Mouse (Mus musculus) stomach, adult 2 months (tissue): ENCODE results near the gene Cox19. TPM values are rescaled to one million over a fixed set of nuclear protein-coding genes. Genes with fewer than 3 reads are reported as not detected.

Experiments
- polyA plus RNA-seq: library from polyadenylated mRNA; depleted of rRNA; stranded (reverse); fragments of >200 nt; gene quantifications from 2 replicates; pipeline ENCODE4 v1.2.3, GENCODE M21; 2012; rRNA removed

The Cox19 gene
- 69.5 and 86.5 TPM in 2 replicates for polyA plus RNA-seq

DNA sequence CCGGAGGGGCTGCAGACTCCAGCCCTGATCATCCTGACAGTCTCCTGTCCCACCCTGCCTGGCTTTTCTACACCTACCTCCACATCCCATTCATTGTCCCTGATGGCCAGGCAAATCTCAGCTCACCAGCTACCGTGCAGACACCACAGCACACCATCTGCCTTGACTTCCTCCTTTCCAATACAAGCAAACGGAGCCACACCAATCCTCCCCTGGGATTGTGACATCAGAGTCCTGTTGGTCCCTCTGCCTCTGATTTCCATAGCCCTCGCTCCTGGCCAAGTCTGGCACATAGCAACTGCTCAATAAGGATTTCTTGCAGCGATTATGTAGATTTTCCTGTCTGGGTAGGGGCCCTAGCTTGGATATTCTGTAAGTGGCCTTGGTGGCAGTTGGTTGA lies at the start of gene Cox19:
Gene Cox19, minus strand, starts transcription at position 285 of the 400 bp plus-strand sequence.

DNA sequence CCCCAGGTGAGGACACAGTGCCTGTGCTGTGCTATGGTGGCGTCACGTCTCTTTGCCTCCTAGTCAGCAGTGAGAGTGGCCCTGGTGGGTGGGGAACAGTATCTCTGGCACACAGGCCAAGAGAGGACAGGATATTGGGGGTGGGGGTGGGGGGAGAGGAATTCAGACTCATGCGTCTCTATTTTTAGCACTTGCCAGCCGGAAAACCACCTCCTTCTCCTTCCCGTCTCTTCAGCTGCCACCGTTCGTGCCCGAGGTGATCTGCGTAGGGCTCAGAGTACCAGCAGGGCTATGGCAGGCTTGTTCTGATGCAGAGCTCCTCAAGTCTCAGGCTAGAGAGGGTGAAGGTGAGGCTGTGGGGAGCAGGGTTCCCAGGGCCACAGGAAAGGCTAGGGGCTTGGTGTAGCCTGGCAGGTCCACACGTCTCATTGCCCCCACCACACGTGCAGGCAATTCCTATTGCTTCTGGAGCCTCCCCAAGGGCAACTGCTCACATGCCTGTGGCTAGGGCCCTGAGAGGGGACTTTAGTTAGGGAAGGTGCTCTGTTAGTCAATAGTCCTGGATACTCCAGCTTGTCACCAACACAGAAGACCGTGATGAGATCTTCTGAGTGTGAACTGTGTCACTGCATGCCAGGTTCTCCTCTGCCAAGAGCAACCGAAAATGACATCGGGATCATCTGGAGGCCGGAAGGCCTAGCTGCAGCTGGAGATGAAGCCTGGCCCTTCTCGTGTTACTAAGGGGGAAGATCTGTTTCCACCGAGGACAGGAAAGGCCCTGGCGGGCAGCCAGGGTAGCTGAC lies 26.5 kb upstream of the Cox19 start, which contains the start of gene Gpr146:
Gene Gpr146, plus strand, starts transcription at position 230 of the 803 bp plus-strand sequence.

GRCm38 (mm10) chr5:139352317-139352716 lies 1.1 kb upstream of the Cox19 start, which contains the start of gene Cyp2w1:
Gene Cyp2w1, plus strand, starts transcription at chr5:139352617.

DNA sequence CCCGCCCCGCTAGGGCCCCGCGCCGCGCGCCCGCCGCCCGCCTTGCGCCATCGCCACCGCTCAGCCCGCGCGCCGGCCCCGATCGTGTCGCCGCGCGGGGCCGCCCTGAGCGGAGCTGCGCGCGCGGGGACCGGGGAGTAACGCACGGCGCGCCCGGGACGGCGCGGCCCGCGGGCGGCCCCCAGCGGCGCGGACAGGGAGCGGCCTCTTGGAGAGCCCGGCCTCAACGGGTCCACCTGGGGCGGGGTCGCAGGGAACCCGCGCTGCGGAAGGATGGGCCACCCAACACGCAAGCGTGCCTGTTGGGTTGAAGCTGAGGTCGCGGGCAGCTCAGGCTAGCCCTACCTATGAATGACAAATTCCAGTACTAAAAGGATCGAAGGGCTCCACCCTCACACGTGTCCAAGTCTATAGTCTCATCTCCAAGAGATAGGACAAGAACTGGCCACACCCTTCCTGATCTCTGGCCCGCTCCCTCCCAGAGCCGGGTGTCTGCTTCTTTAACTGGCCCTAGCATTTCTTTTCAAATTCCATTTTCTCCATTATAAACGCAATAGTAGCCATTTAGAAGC lies 25.7 kb downstream of the Cox19 start, which contains the start of gene Adap1:
Gene Adap1, minus strand, starts transcription at position 228 of the 572 bp plus-strand sequence.

Other genes with a start within 250 kb of the Cox19 start
- gene Prkar1b, start 201.4 kb downstream of the Cox19 start, polyA plus RNA-seq = 3.5 and 4.0 TPM in 2 replicates
- 9.1 and 9.9 TPM in 2 replicates for gene Dnaaf5, start 201.2 kb downstream of the Cox19 start, polyA plus RNA-seq
- 9.5 and 14.7 TPM in 2 replicates for gene Sun1, start 150.8 kb downstream of the Cox19 start, polyA plus RNA-seq
- gene Get4, start 99.1 kb downstream of the Cox19 start, polyA plus RNA-seq = 62.7 and 125 TPM in 2 replicates
- gene Adap1, start 25.8 kb downstream of the Cox19 start, polyA plus RNA-seq = 15.3 and 20.9 TPM in 2 replicates
- 0.12 and 0.61 TPM in 2 replicates for gene Cyp2w1, start 1.2 kb upstream of the Cox19 start, polyA plus RNA-seq
- 5.1 and 6.3 TPM in 2 replicates for gene Gpr146, start 26.3 kb upstream of the Cox19 start, polyA plus RNA-seq
- gene C130050O18Rik, start 53.9 kb upstream of the Cox19 start, polyA plus RNA-seq = 1.4 and 1.9 TPM in 2 replicates
- 16.3 and 24.9 TPM in 2 replicates for gene Gper1, start 71.7 kb upstream of the Cox19 start, polyA plus RNA-seq
- 6.3 and 7.6 TPM in 2 replicates for gene 3110082I17Rik, start 109.1 kb upstream of the Cox19 start, polyA plus RNA-seq
- gene Zfand2a, start 133.1 kb upstream of the Cox19 start, polyA plus RNA-seq = 6.8 and 8.1 TPM in 2 replicates
- gene Uncx, start 192.1 kb upstream of the Cox19 start, polyA plus RNA-seq = not detected in 2 replicates